Mouse (Mus musculus): ENCODE measurements around the gene Tmco1.

Gene Tmco1

DNA sequence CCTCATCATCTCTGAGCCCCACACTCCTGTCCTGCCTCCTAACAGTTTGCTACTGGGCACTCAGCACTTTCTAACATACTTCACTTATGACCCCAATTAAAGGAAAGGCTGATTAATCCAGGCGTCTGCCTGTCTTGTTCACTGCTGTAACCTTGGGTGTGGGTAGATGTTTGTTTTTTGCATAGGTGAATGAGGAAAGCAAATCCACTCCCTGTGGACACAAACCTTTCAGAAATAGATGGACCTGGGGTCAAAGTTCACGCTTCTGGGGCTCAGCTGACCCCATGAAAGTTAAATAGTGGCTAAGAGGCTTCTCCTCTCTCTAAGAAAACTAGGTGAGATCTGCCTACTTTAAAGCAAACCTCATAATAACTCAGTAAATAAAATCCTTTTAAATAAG, 66.8 kb downstream of the Tmco1 start:
- DNase-seq: no peak

DNA sequence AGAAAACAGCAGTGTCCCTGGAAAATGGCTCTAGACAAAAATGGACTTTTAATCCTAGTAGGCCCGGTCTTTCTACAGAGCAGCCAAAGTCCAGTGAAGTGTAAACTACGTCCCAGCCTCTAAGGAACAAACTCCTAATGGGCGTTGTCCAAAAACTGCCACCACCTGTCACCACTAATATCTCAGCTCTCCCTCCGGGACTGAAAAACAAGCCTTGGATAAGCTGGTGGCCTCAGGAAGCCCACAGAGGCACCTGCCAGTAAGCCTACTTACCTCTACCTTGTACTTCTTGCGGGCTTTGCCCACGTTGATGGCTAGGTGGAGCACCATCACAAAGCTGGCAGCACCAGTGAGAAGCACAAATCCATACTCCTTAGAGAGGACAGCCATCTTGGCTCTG, 69.8 kb downstream of the Tmco1 start:
- no peak for DNase-seq

DNA sequence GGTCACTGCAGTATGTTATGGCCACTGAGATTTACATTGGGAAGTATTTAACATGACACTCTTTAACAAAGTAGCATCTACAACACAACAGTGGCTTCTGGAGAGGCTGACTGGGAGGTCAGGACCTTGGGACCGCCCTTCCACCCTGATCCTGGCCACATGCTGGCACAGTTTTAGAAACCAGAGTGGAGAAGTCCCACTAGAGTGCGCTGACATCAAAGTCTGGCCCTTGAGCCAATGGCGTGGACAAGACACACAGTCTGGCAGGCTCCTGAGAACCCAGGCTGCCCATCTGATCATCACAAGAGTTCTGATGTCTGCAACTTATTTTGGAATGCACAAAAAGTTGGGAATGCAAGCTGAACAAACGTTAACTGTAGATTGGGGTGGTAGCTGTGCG, 71.6 kb downstream of the Tmco1 start:
- no peak for DNase-seq

DNA sequence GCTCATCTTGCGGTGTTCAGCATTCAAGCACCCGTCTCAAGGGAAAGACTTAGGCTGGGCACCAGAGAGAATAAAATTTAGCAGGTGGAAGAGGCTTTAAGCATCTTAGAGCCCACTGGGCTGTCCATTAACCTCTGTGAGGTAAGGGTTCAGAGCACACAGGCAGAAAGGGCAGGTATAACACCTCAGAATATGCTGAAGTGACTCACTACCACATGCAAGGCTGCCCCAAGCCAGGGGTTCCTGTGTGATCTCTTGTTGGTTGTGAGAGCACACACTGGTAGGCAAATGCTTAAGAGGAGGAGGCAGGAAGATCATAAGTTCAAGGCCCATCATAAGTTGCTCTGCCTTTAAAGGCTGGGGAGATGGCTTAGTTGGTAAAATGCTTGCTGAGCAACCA, 72.0 kb downstream of the Tmco1 start:
- DNase-seq: no peak

DNA sequence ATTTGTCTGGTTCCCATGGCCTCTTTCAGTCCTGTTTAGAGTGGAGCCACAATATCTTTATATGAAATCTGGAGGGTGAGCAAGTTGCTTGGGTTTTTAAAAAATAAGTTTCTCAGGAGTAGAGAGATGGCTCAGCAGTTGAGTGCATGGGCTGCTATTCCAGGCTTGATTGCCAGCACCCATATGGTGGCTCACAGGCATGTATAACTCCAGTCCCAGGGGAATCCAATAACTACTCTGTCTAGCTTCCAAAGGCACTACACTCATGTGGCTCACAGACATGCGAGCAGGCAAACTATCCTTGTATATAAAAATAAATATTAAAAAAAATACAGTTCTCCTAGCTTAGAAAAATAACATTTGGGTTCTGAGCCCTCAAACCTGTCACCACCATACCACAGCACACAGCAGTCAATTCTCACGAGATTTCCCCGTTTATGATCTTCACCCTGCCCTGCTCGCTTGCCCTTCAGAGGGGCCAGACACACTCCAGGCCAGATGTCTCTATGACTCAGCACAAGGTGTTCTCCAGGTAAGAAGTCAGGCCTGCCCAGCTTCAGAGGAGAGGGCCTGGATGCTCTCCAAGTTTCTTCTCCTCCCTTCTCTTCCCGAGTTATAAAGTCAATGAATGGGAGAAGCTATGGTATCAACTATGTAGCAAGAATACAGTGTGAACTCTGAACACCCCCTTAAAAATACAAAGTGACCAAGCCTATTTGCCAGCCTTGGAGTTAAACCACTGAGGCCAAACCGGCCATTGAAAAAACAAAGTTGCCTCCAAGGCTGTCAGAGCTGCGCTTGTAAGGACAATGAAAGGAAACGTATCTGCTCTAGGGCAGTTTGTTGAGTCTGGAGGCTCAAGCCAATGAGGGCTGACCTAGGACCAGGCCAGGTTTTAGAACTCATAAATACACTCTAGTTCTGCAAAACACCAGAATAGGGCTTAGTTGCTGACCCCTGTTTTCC, 73.2 kb downstream of the Tmco1 start:
- DNase-seq: no peak

DNA sequence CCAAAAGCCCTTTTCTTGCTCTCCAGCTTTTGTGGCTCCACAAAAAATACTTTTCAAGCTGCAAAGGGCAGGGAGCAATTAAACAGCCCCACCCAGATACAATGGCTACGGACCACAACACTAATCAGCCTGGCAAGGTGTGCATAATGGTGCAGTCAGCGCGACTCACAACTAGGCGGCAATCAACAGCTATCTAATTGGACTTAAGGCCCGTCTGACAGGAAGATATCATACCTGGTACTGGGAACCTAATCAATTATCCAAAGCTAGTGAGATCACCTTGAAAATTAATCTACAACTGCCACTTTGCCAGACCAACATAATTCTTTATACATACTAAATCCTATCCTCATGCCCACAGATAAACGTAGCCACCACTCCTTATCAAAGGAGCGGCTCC, 74.1 kb downstream of the Tmco1 start:
- no peak for DNase-seq

DNA sequence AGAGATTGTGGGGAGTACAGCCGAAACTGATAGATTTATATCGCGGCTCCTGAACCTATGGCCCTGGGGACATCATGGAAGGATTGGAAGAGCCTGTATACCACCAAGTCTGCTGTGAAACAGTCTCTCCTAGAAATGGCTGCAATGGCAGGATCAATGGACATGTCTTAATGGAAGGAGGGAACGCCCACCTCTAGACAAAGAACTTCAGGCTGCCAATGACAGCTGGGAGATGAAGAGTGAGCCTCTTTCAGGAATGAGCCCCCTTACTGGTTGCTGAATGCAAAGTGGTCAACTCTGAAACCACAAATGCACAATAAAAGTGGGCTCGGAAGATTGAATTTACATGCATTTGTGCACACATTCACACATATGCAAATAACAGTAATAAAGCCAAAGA, 74.6 kb downstream of the Tmco1 start:
- DNase-seq: no peak

DNA sequence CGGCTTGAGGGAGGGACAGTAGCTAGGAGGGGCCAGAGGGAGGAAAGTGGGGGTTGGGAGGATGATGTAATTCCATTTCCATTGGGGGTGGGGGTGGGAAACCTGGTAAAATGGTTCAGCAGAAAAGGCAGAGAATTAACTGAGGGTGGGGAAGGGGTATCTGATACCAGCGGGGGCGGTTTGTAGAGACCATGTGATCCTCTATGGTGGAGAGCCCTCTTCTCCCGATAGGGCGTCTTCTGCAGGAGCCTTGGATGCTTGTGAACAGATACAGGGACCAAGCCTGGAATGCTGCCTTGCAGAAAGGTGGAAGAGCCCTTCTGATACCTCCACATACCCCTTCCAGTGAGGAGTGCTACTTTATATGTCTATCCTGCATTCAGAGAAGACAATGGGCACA, 75.0 kb downstream of the Tmco1 start:
- DNase-seq: no peak
